Comparison of ENCODE assay signal across 8 mouse cellular contexts in genomic region chr14:19977271-19978024, GRCm38 (mm10). TPM values are rescaled to one million over a fixed set of nuclear protein-coding genes. Genes with fewer than 3 reads are reported as not detected.
DNase-seq lines count a peak whose midpoint lies in the region; ATAC-seq and TF ChIP-seq lines count a peak whose summit lies in the region.

Gene Gng2 (minus strand): TSS chr14:19977627.

- no peaks in the 10 kb centered on the region for H3K36me3 ChIP-seq in forebrain, embryonic 13.5 days (ENCODE audit: poor library complexity, severe bottlenecking)
- no peaks in the 10 kb centered on the region for H3K36me3 ChIP-seq in intestine, postnatal 0 days (ENCODE audit: control insufficient read depth, insufficient read depth)

- peak within 1 kb of the TSS; percentile 64 for H3K4me2 ChIP-seq in forebrain, embryonic 13.5 days
- peak within 1 kb of the TSS; percentile 66 for H3K4me2 ChIP-seq in intestine, postnatal 0 days (replicated peaks; ENCODE audit: low read depth)

- no peak for TF ChIP-seq CTCF in lung, adult 2 months (IDR thresholded peaks at IDR 0.05; ENCODE audit: insufficient read depth, low read length)
- TF ChIP-seq CTCF in bone marrow macrophage, adult 2 months (IDR thresholded peaks at IDR 0.05; ENCODE audit: low read depth, low read length): no peak
- TF ChIP-seq CTCF in intestine, postnatal 0 days (IDR thresholded peaks at IDR 0.05; ENCODE audit: low read depth): no peak

- peak within 1 kb of the TSS; percentile 87 for H3K9ac ChIP-seq in forebrain, embryonic 13.5 days
- peak within 1 kb of the TSS; percentile 34; the same call in 1 of the 2 replicates for H3K9ac ChIP-seq in intestine, postnatal 0 days (ENCODE audit: low read depth, low read length)

- peak within 1 kb of the TSS; percentile 90 for H3K27ac ChIP-seq in bone marrow macrophage, adult 2 months (ENCODE audit: insufficient read depth, low read depth, low read length)
- H3K27ac ChIP-seq in forebrain, embryonic 13.5 days: peak within 1 kb of the TSS; percentile 97
- peak within 1 kb of the TSS; percentile 54 for H3K27ac ChIP-seq in intestine, postnatal 0 days (ENCODE audit: low read depth, low read length)

- H3K4me3 ChIP-seq in lung, adult 2 months (replicated peaks; ENCODE audit: extremely low read depth, low read depth, low read length): peak within 1 kb of the TSS; percentile 60
- H3K4me3 ChIP-seq in bone marrow macrophage, adult 2 months (ENCODE audit: insufficient read depth, low read length): peak within 1 kb of the TSS; percentile 74
- H3K4me3 ChIP-seq in forebrain, embryonic 13.5 days: peak within 1 kb of the TSS; percentile 57
- H3K4me3 ChIP-seq in intestine, postnatal 0 days (ENCODE audit: low read depth, low read length): peak within 1 kb of the TSS; percentile 45

- peak; percentile 49; the same call in 1 of the 2 replicates for ATAC-seq in forebrain, embryonic 13.5 days
- ATAC-seq in intestine, postnatal 0 days: peak; percentile 31; the same call in 1 of the 2 replicates
- ATAC-seq in megakaryocyte, adult 5-6 weeks (ENCODE audit: poor library complexity, severe bottlenecking): no peak

- DNase-seq in lung, adult 2 months: no peak
- DNase-seq in lung, postnatal 36 days: no peak
- no peak for DNase-seq in urinary bladder, postnatal 10 days (ENCODE audit: low spot score)
- no peak for DNase-seq in ovary, adult 18-20 months (ENCODE audit: low spot score)

- H3K27me3 ChIP-seq in forebrain, embryonic 13.5 days: no peaks in the 10 kb centered on the region
- no peaks in the 10 kb centered on the region for H3K27me3 ChIP-seq in intestine, postnatal 0 days (replicated peaks; ENCODE audit: control insufficient read depth, insufficient read depth, low read length)

- peaks cover 7% of the 10 kb centered on the region for H3K4me1 ChIP-seq in lung, adult 2 months (ENCODE audit: control insufficient read depth, insufficient read depth, low read length)
- peaks cover 33% of the 10 kb centered on the region for H3K4me1 ChIP-seq in bone marrow macrophage, adult 2 months (ENCODE audit: control insufficient read depth, insufficient read depth, low read length)
- H3K4me1 ChIP-seq in forebrain, embryonic 13.5 days: peaks cover 35% of the 10 kb centered on the region
- H3K4me1 ChIP-seq in intestine, postnatal 0 days (replicated peaks; ENCODE audit: control insufficient read depth, insufficient read depth, low read length): no peaks in the 10 kb centered on the region

- TF ChIP-seq POLR2A in lung, adult 2 months (IDR thresholded peaks at IDR 0.05; ENCODE audit: borderline replicate concordance, extremely low read depth, low read depth, low read length): no peak
- TF ChIP-seq POLR2A in bone marrow macrophage, adult 2 months (IDR thresholded peaks at IDR 0.05; ENCODE audit: borderline replicate concordance, low read depth, low read length): no peak

- 20% methylated on average over 15 of the region's 15 CpGs for WGBS in lung, adult 2 months
- WGBS in forebrain, embryonic 13.5 days: 9% methylated on average over 15 of the region's 15 CpGs
- WGBS in intestine, postnatal 0 days: 22% methylated on average over 15 of the region's 15 CpGs

- no peaks in the 10 kb centered on the region for H3K9me3 ChIP-seq in forebrain, embryonic 13.5 days (replicated peaks)
- no peaks in the 10 kb centered on the region for H3K9me3 ChIP-seq in intestine, postnatal 0 days (ENCODE audit: control insufficient read depth)

RNA-seq across cellular contexts. Expression of gene Gng2, which starts in this region (rescaled TPM):
- polyA plus RNA-seq in lung, adult 2 months (2012; rRNA removed): 11.9 and 16.1 TPM in 2 replicates
- polyA plus RNA-seq in bone marrow macrophage, adult 2 months (2012; ENCODE audit: insufficient read depth, insufficient read length, missing spikeins): 210 and 216 TPM in 2 replicates
- polyA plus RNA-seq in forebrain, embryonic 13.5 days (2015; fragmentation: Nextera tagmentation; extraction: Ambion mirVana): 304 and 326 TPM in 2 replicates
- 22.2 and 22.6 TPM in 2 replicates for polyA plus RNA-seq in intestine, postnatal 0 days (2015; fragmentation: Nextera tagmentation; extraction: Ambion mirVana)
- 165 and 177 TPM in 2 replicates for total RNA-seq in megakaryocyte, adult 5-6 weeks (2015)
- total RNA-seq in megakaryocyte, adult 5-6 weeks (2017): 74.5 and 87.6 TPM in 2 replicates
